Mouse (Mus musculus): ENCODE results near the gene Plppr3.

GRCm38 (mm10) chr10:79819606-79820005 lies 54.8 kb downstream of the Plppr3 start:
- TF ChIP-seq CTCF (IDR thresholded peaks at IDR 0.05; ENCODE audit: borderline replicate concordance, insufficient read depth, low read length): no peak
- TF ChIP-seq POLR2A (IDR thresholded peaks at IDR 0.05; ENCODE audit: low read depth, low read length): no peak
